Mouse (Mus musculus) forebrain, embryonic 16.5 days (tissue): Measurements from ENCODE around the gene Gnb1l. TPM values are rescaled to one million over a fixed set of nuclear protein-coding genes. Genes with fewer than 3 reads are reported as not detected.
A peak's percentile ranks its signal among the peaks of the same experiment; 100 is the strongest.
"Not testable (repeated sequence)": the region's sequence is repeated elsewhere in the genome, so short reads cannot be mapped to it uniquely, and the experiment has no call there.

Experiments
- ATAC-seq: fragments of 200-750 bp; cut with Nextera tagmentation; 2 replicates; pipeline ENCODE4 v1.8.0; 2017; ENCODE audit warnings: mild to moderate bottlenecking, moderate library complexity
- H3K27ac ChIP-seq: fragments of 300-500 bp; sonication (generic); 2 replicates; pipeline ENCODE4 v1.5.1; 2014; ENCODE audit warnings: low read length, control low read depth
- H3K27me3 ChIP-seq: fragments of 300-500 bp; sonication (generic); replicated peaks from 2 replicates; pipeline ENCODE4 v1.6.1; 2014; ENCODE audit warnings: low read length; ENCODE audit not compliant: control insufficient read depth, insufficient read depth
- H3K36me3 ChIP-seq: fragments of 300-500 bp; sonication (generic); 2 replicates; pipeline ENCODE4 v1.6.1; 2014; ENCODE audit not compliant: control insufficient read depth, insufficient read depth
- H3K4me1 ChIP-seq: fragments of 300-500 bp; sonication (generic); replicated peaks from 2 replicates; pipeline ENCODE4 v1.6.1; 2014; ENCODE audit warnings: low read length; ENCODE audit not compliant: control insufficient read depth, insufficient read depth
- H3K4me2 ChIP-seq: fragments of 300-500 bp; sonication (generic); 2 replicates; pipeline ENCODE4 v1.6.1; 2014; ENCODE audit warnings: mild to moderate bottlenecking, low read length, control low read depth
- H3K4me3 ChIP-seq: fragments of 300-500 bp; sonication (generic); replicated peaks from 2 replicates; pipeline ENCODE4 v1.5.1; 2014; ENCODE audit warnings: mild to moderate bottlenecking, low read length, control low read depth
- H3K9ac ChIP-seq: fragments of 300-500 bp; sonication (generic); replicated peaks from 2 replicates; pipeline ENCODE4 v1.6.1; 2014; ENCODE audit warnings: low read depth, low read length, control low read depth
- H3K9me3 ChIP-seq: fragments of 300-500 bp; sonication (generic); 2 replicates; pipeline ENCODE4 v1.6.1; 2016; ENCODE audit warnings: low read length; ENCODE audit not compliant: control insufficient read depth
- WGBS: fragments of 180-500 bp; shearing (Covaris S2); extraction: QIAGEN DNeasy Blood & Tissue Kit; methylation state at CpG from one replicate; pipeline ENCODE4 v1.1.7; 2014; 5-methylcytosine and 5-hydroxymethylcytosine counted together
- polyA plus RNA-seq: library from polyadenylated mRNA; unstranded; fragments of >200 nt; fragmentation: Nextera tagmentation; extraction: Ambion mirVana; gene quantifications from 2 replicates; pipeline ENCODE4 v1.2.1, GENCODE M21; 2015

The Gnb1l gene
- polyA plus RNA-seq, 1 experiment from 2014 or later = 14.6 TPM

- Histone ChIP-seq H3K4me3 (no peak overlapping the region), H3K27ac (no peak overlapping the region), H3K27me3 (no peaks in the 10 kb centered on the region), H3K9ac (no peak overlapping the region), H3K4me2 (no peak overlapping the region), H3K4me1 (no peaks in the 10 kb centered on the region), H3K9me3 (no peaks in the 10 kb centered on the region), H3K36me3 (no peaks in the 10 kb centered on the region)
- ATAC-seq = no peak
These were observed 19.6 kb downstream of the Gnb1l start for GRCm38 (mm10) chr16:18518091-18518490.

- no peak overlapping the region for H3K4me3 ChIP-seq
- no peak overlapping the region for H3K9ac ChIP-seq
- no peak overlapping the region for H3K27ac ChIP-seq
- H3K36me3 ChIP-seq = no peaks in the 10 kb centered on the region
- H3K9me3 ChIP-seq = no peaks in the 10 kb centered on the region
- WGBS = 74% methylated on average over 8 of the region's 8 CpGs
- ATAC-seq = no peak
- no peak overlapping the region for H3K4me2 ChIP-seq
- H3K27me3 ChIP-seq = no peaks in the 10 kb centered on the region
- H3K4me1 ChIP-seq = no peaks in the 10 kb centered on the region
These were observed 25.2 kb downstream of the Gnb1l start for GRCm38 (mm10) chr16:18523563-18524245.

- Histone ChIP-seq H3K9me3 (no peaks in the 10 kb centered on the region), H3K4me1 (no peaks in the 10 kb centered on the region), H3K9ac (no peak overlapping the region), H3K36me3 (no peaks in the 10 kb centered on the region), H3K27me3 (no peaks in the 10 kb centered on the region), H3K4me3 (no peak overlapping the region), H3K27ac (no peak overlapping the region), H3K4me2 (no peak overlapping the region)
- 74% methylated on average over 5 of the region's 5 CpGs for WGBS
- no peak for ATAC-seq
These were observed 30.1 kb downstream of the Gnb1l start for GRCm38 (mm10) chr16:18528656-18529055.

- not testable (repeated sequence) for H3K4me2 ChIP-seq, H3K4me1 ChIP-seq, H3K27me3 ChIP-seq, H3K4me3 ChIP-seq, H3K9me3 ChIP-seq, H3K9ac ChIP-seq, H3K27ac ChIP-seq, H3K36me3 ChIP-seq
- ATAC-seq = peak; percentile 96
- 91% methylated on average over 7 of the region's 7 CpGs for WGBS
These were observed 34.5 kb downstream of the Gnb1l start for GRCm38 (mm10) chr16:18533061-18533460.

GRCm38 (mm10) chr16:18537407-18537990 is 39.0 kb downstream of the Gnb1l start:
- 84% methylated on average over 3 of the region's 3 CpGs for WGBS
- H3K36me3 ChIP-seq = no peaks in the 10 kb centered on the region
- ATAC-seq = no peak
- H3K4me2 ChIP-seq = no peak overlapping the region
- no peaks in the 10 kb centered on the region for H3K27me3 ChIP-seq
- H3K4me1 ChIP-seq = no peaks in the 10 kb centered on the region
- H3K9me3 ChIP-seq = no peaks in the 10 kb centered on the region
- H3K27ac ChIP-seq = no peak overlapping the region
- no peak overlapping the region for H3K9ac ChIP-seq
- no peak overlapping the region for H3K4me3 ChIP-seq

GRCm38 (mm10) chr16:18539281-18539680 is 40.8 kb downstream of the Gnb1l start:
- no peak overlapping the region for H3K9ac ChIP-seq
- no peaks in the 10 kb centered on the region for H3K27me3 ChIP-seq
- no peak overlapping the region for H3K4me2 ChIP-seq
- WGBS = 76% methylated on average over 6 of the region's 6 CpGs
- H3K4me3 ChIP-seq = no peak overlapping the region
- no peaks in the 10 kb centered on the region for H3K36me3 ChIP-seq
- ATAC-seq = no peak
- H3K27ac ChIP-seq = no peak overlapping the region
- no peaks in the 10 kb centered on the region for H3K9me3 ChIP-seq
- peaks cover 10% of the 10 kb centered on the region for H3K4me1 ChIP-seq

GRCm38 (mm10) chr16:18543151-18543829 is 44.8 kb downstream of the Gnb1l start:
- H3K9me3 ChIP-seq = no peaks in the 10 kb centered on the region
- H3K4me3 ChIP-seq = no peak overlapping the region
- no peak overlapping the region for H3K4me2 ChIP-seq
- H3K36me3 ChIP-seq = no peaks in the 10 kb centered on the region
- WGBS = 34% methylated on average over 8 of the region's 8 CpGs
- no peaks in the 10 kb centered on the region for H3K27me3 ChIP-seq
- H3K4me1 ChIP-seq = peaks cover 19% of the 10 kb centered on the region
- peak; percentile 82 for ATAC-seq
- no peak overlapping the region for H3K9ac ChIP-seq
- no peak overlapping the region for H3K27ac ChIP-seq

GRCm38 (mm10) chr16:18547891-18548290 is 49.4 kb downstream of the Gnb1l start:
- WGBS = 34% methylated on average over 5 of the region's 5 CpGs

GRCm38 (mm10) chr16:18551604-18552003 is 53.1 kb downstream of the Gnb1l start:
- no peak overlapping the region for H3K4me3 ChIP-seq
- H3K9me3 ChIP-seq = no peaks in the 10 kb centered on the region
- H3K9ac ChIP-seq = no peak overlapping the region
- peaks cover 4% of the 10 kb centered on the region; the same call in 1 of the 2 replicates for H3K4me1 ChIP-seq
- WGBS = 50% methylated on average over 9 of the region's 9 CpGs
- no peaks in the 10 kb centered on the region for H3K36me3 ChIP-seq
- no peak overlapping the region for H3K27ac ChIP-seq
- no peak overlapping the region for H3K4me2 ChIP-seq
- no peak for ATAC-seq
- no peaks in the 10 kb centered on the region for H3K27me3 ChIP-seq

More at GRCm38 (mm10) chr16:18547891-18548290, 49.4 kb downstream of the Gnb1l start:
- H3K4me3 ChIP-seq = no peak overlapping the region
- no peaks in the 10 kb centered on the region for H3K36me3 ChIP-seq
- no peaks in the 10 kb centered on the region for H3K9me3 ChIP-seq
- ATAC-seq = no peak
- H3K27me3 ChIP-seq = no peaks in the 10 kb centered on the region
- no peak overlapping the region for H3K27ac ChIP-seq
- no peak overlapping the region for H3K9ac ChIP-seq
- no peak overlapping the region for H3K4me2 ChIP-seq
- peaks cover 18% of the 10 kb centered on the region for H3K4me1 ChIP-seq
